Mouse (Mus musculus): ENCODE results near the gene Krr1.
"Not testable (repeated sequence)": the region's sequence is repeated elsewhere in the genome, so short reads cannot be mapped to it uniquely, and the experiment has no call there.

The Krr1 gene

DNA sequence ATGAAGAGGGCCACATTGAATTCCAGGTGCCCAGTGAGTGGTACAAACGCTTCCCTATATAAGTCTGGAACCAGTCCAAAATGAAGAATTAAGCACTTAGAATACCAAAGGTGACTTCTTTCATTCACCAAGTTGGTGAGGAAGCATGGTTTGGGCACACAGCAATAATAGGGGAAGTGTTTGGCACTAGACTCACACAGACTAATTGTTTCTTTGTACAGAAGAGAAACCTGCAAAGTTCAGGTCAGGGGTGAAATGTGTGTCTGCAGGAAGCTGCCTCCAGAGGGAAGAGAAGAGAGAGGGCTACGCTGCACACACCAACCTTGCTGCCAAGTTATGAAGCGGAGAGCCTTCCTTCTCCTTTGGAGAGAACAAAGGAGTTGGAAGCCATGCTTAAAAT, 56.2 kb downstream of the Krr1 start:
- in situ Hi-C loops (cut with MboI; ENCODE audit: low pct_unique_long_range_greater_than_20kb in 1 of 2, low sequenced_read_pairs in 2 of 2, unreplicated experiment in 1 of 2) = not testable (repeated sequence)
